7 mouse cellular contexts compared by ENCODE assay signal in genomic region chr1:131138191-131139016, GRCm38 (mm10). TPM values are rescaled to one million over a fixed set of nuclear protein-coding genes. Genes with fewer than 3 reads are reported as not detected.
DNase-seq lines count a peak whose midpoint lies in the region; ATAC-seq and TF ChIP-seq lines count a peak whose summit lies in the region.

TSS of gene Dyrk3 (minus strand) at chr1:131138340.

- WGBS in intestine, embryonic 15.5 days = 3% methylated on average over 49 of the region's 49 CpGs
- 5% methylated on average over 48 of the region's 49 CpGs for WGBS in midbrain, embryonic 12.5 days
- under 1% methylated on average over 49 of the region's 49 CpGs for WGBS in small intestine, adult 2 months

- no peaks in the 10 kb centered on the region for H3K9me3 ChIP-seq in intestine, embryonic 15.5 days
- H3K9me3 ChIP-seq in midbrain, embryonic 12.5 days = no peaks in the 10 kb centered on the region

- peaks cover 6% of the 10 kb centered on the region for H3K4me1 ChIP-seq in intestine, embryonic 15.5 days (replicated peaks)
- H3K4me1 ChIP-seq in midbrain, embryonic 12.5 days = peaks cover 37% of the 10 kb centered on the region
- H3K4me1 ChIP-seq in small intestine, adult 2 months (ENCODE audit: control insufficient read depth, insufficient read depth, insufficient read length, low read length) = no peaks in the 10 kb centered on the region; the same call in 1 of the 2 replicates

- TF ChIP-seq POLR2A in small intestine, adult 2 months (IDR thresholded peaks at IDR 0.05; ENCODE audit: low read depth, low read length) = peak; percentile 33; the same call in 1 of the 2 replicates

- H3K4me2 ChIP-seq in intestine, embryonic 15.5 days (replicated peaks) = peak within 1 kb of the TSS; percentile 87
- H3K4me2 ChIP-seq in midbrain, embryonic 12.5 days (replicated peaks) = peak within 1 kb of the TSS; percentile 74

- peak; percentile 92 to 93 for DNase-seq in adrenal gland, adult 18-20 months (ENCODE audit: low spot score in 2 of 2)
- DNase-seq in embryo, embryonic 10.5 days (ENCODE audit: low spot score) = peak; percentile 96
- DNase-seq in gastrocnemius, postnatal 25 days = peak; percentile 84
- DNase-seq in left cerebral cortex, postnatal 4 days = peak; percentile 93

- H3K36me3 ChIP-seq in intestine, embryonic 15.5 days = no peaks in the 10 kb centered on the region
- no peaks in the 10 kb centered on the region for H3K36me3 ChIP-seq in midbrain, embryonic 12.5 days
- H3K36me3 ChIP-seq in small intestine, adult 2 months (ENCODE audit: control insufficient read depth, insufficient read depth, low read length) = no peaks in the 10 kb centered on the region

- H3K27ac ChIP-seq in intestine, embryonic 15.5 days = peak within 1 kb of the TSS; percentile 88
- H3K27ac ChIP-seq in midbrain, embryonic 12.5 days (replicated peaks) = peak within 1 kb of the TSS; percentile 96
- peak within 1 kb of the TSS; percentile 76 for H3K27ac ChIP-seq in small intestine, adult 2 months (ENCODE audit: insufficient read depth, low read depth, low read length)

- peak within 1 kb of the TSS; percentile 92 for H3K4me3 ChIP-seq in intestine, embryonic 15.5 days (replicated peaks)
- H3K4me3 ChIP-seq in midbrain, embryonic 12.5 days = peak within 1 kb of the TSS; percentile 80
- H3K4me3 ChIP-seq in small intestine, adult 2 months (ENCODE audit: low read depth, low read length) = peak within 1 kb of the TSS; percentile 92

- no peaks in the 10 kb centered on the region for H3K27me3 ChIP-seq in intestine, embryonic 15.5 days (replicated peaks)
- H3K27me3 ChIP-seq in midbrain, embryonic 12.5 days = peaks cover 9% of the 10 kb centered on the region; the same call in 1 of the 2 replicates
- H3K27me3 ChIP-seq in small intestine, adult 2 months (ENCODE audit: control insufficient read depth, insufficient read depth, low read length) = no peaks in the 10 kb centered on the region

- intact Hi-C loops in left cerebral cortex, postnatal 4 days (cut with DNase I) = loop anchor here (10.0 kb wide), 1 partner anchor 264 kb away; no protein-coding TSS in a partner anchor

- peak; percentile 99 for ATAC-seq in intestine, embryonic 15.5 days
- peak; percentile 97 for ATAC-seq in midbrain, embryonic 12.5 days (ENCODE audit: low FRiP score, low read depth)

- peak; percentile 70; the same call in 1 of the 2 replicates for TF ChIP-seq CTCF in small intestine, adult 2 months (IDR thresholded peaks at IDR 0.05; ENCODE audit: extremely low read depth, insufficient read length, insufficient replicate concordance, low read depth, low read length)

- peak within 1 kb of the TSS; percentile 68 for H3K9ac ChIP-seq in intestine, embryonic 15.5 days
- peak within 1 kb of the TSS; percentile 75 for H3K9ac ChIP-seq in midbrain, embryonic 12.5 days (replicated peaks)

RNA-seq across cellular contexts. Expression of gene Dyrk3, which starts in this region (rescaled TPM):
- 1 to 10 TPM; 5.5 to 7.1 TPM for total RNA-seq in adrenal gland, adult 18-20 months (2021)
- not detected for total RNA-seq in gastrocnemius, postnatal 25 days (2021)
- 3.5 and 4.1 TPM in 2 replicates for polyA plus RNA-seq in intestine, embryonic 15.5 days (2015; fragmentation: Nextera tagmentation; extraction: Ambion mirVana)
- total RNA-seq in left cerebral cortex, postnatal 4 days (2021) = 10 to 100 TPM; 15.8 to 16.9 TPM
- polyA plus RNA-seq in midbrain, embryonic 12.5 days (2016; fragmentation: Nextera tagmentation; extraction: Ambion mirVana) = 18.7 and 21.5 TPM in 2 replicates
- polyA plus RNA-seq in small intestine, adult 2 months (2012; rRNA removed) = 0.51 and 0.65 TPM in 2 replicates

Comparison
In these comparisons a context has a peak if more than half of its experiments do, and no peak if none do; other contexts are left out.
1. Peak in every context shown above with its lines: DNase-seq, ATAC-seq, H3K4me3 ChIP-seq and H3K27ac ChIP-seq.
2. RNA of gene Dyrk3 (total RNA-seq): 15.8 to 16.9 TPM in left cerebral cortex, postnatal 4 days and 5.5 to 7.1 TPM in adrenal gland, adult 18-20 months; not detected in gastrocnemius, postnatal 25 days; every median in the first group is over 4 times any median in the second.
3. Peak in DNase-seq in gastrocnemius, postnatal 25 days; RNA of the gene not detected or under 1 TPM.